Mouse (Mus musculus) fibroblast of lung, adult 2 months (primary cell): ENCODE measurements around the gene Nr4a2.

Source experiments
- DNase-seq: peaks from one replicate; pipeline ENCODE4 v3.0.0-alpha.2; 2011; ENCODE audit warnings: low read depth

Nr4a2 gene

GRCm38 (mm10) chr2:57123991-57124840 is at the start of gene Nr4a2:
Gene Nr4a2 (minus strand): TSS chr2:57124003.
- DNase-seq = no peak

- no peak for DNase-seq
Observed at GRCm38 (mm10) chr2:57165416-57165815, 41.6 kb upstream of the Nr4a2 start.

- DNase-seq = peak; percentile 16
Observed at GRCm38 (mm10) chr2:57156814-57157213, 33.0 kb upstream of the Nr4a2 start.

GRCm38 (mm10) chr2:57149796-57150195 is 26.0 kb upstream of the Nr4a2 start:
- DNase-seq = no peak

- no peak for DNase-seq
Observed at GRCm38 (mm10) chr2:57148231-57148630, 24.4 kb upstream of the Nr4a2 start.

- DNase-seq = no peak
Observed at GRCm38 (mm10) chr2:57145646-57146421, 22.0 kb upstream of the Nr4a2 start.

- DNase-seq = no peak
Observed at GRCm38 (mm10) chr2:57138594-57138993, 14.8 kb upstream of the Nr4a2 start.

- DNase-seq = no peak
Observed at GRCm38 (mm10) chr2:57127461-57127860, 3.7 kb upstream of the Nr4a2 start.

GRCm38 (mm10) chr2:57125891-57126290 is 2.1 kb upstream of the Nr4a2 start:
- DNase-seq = no peak

- no peak for DNase-seq
Observed at GRCm38 (mm10) chr2:57122986-57123980, 520 bp downstream of the Nr4a2 start.

GRCm38 (mm10) chr2:57121110-57121509 is 2.7 kb downstream of the Nr4a2 start:
- no peak for DNase-seq

GRCm38 (mm10) chr2:57117201-57117951 is 6.4 kb downstream of the Nr4a2 start:
- no peak for DNase-seq

GRCm38 (mm10) chr2:57116366-57117200 is 7.2 kb downstream of the Nr4a2 start:
- no peak for DNase-seq

GRCm38 (mm10) chr2:57115864-57116365 is 7.9 kb downstream of the Nr4a2 start:
- no peak for DNase-seq

- DNase-seq = no peak
Observed at GRCm38 (mm10) chr2:57115181-57115863, 8.5 kb downstream of the Nr4a2 start.

GRCm38 (mm10) chr2:57114211-57115151 is 9.3 kb downstream of the Nr4a2 start:
- DNase-seq = no peak

- DNase-seq = no peak
Observed at GRCm38 (mm10) chr2:57113431-57113830, 10.4 kb downstream of the Nr4a2 start.

- no peak for DNase-seq
Observed at GRCm38 (mm10) chr2:57112949-57113348, 10.9 kb downstream of the Nr4a2 start.
